ENCODE assay signal across 17 mouse cellular contexts in genomic region chr15:64480625-64481024, GRCm38 (mm10).
"Had no signal": no experiment of that assay in that cellular context is flagged by ENCODE, and none has a peak within 500 bp of the region (broad histone marks: within the 10 kb centered on the region; RNA-seq: fewer than 3 reads in every experiment).

No protein-coding gene starts in this region.

- DNase-seq: kidney, adult 8-10 months; kidney, postnatal 25 days; layer of hippocampus, adult 9-11 months; layer of hippocampus, postnatal 36 days; liver; liver, embryonic 13.5 days; liver, postnatal 0 days; lung, postnatal 14 days; right cerebral cortex, adult 18-20 months; right cerebral cortex, postnatal 25 days; thymus, postnatal 4 days had no signal

- H3K27me3 ChIP-seq: limb, embryonic 12.5 days; liver, embryonic 13.5 days; lung, embryonic 15.5 days had no signal

- H3K4me2 ChIP-seq: limb, embryonic 12.5 days; liver, embryonic 13.5 days; lung, embryonic 15.5 days had no signal

- H3K9ac ChIP-seq: limb, embryonic 12.5 days; liver, embryonic 13.5 days; liver, postnatal 0 days; lung, embryonic 15.5 days had no signal

- H3K9me3 ChIP-seq: limb, embryonic 12.5 days; liver, embryonic 13.5 days; lung, embryonic 15.5 days; megakaryocyte, embryonic 14.5 days had no signal

- H3K4me3 ChIP-seq: limb, embryonic 12.5 days; liver, embryonic 13.5 days; lung, embryonic 15.5 days; megakaryocyte, embryonic 14.5 days had no signal

- H3K4me1 ChIP-seq: limb, embryonic 12.5 days; liver, embryonic 13.5 days; lung, embryonic 15.5 days; megakaryocyte, embryonic 14.5 days had no signal

- H3K36me3 ChIP-seq: limb, embryonic 12.5 days; liver, embryonic 13.5 days; lung, embryonic 15.5 days had no signal

- ATAC-seq: liver, postnatal 0 days; midbrain, embryonic 16.5 days had no signal

- H3K27ac ChIP-seq: limb, embryonic 12.5 days; liver, embryonic 13.5 days; lung, embryonic 15.5 days; macrophage; stomach, postnatal 0 days had no signal
